Mouse (Mus musculus) colon, adult 2 months (tissue): Measurements from ENCODE around the gene Olfr552. TPM values are rescaled to one million over a fixed set of nuclear protein-coding genes. Genes with fewer than 3 reads are reported as not detected.

Source experiments
- polyA plus RNA-seq: library from polyadenylated mRNA; depleted of rRNA; stranded (reverse); fragments of >200 nt; gene quantifications from 2 replicates; pipeline ENCODE4 v1.2.3, GENCODE M21; 2012; rRNA removed

Olfr552 gene
- not detected in 2 replicates for polyA plus RNA-seq

DNA sequence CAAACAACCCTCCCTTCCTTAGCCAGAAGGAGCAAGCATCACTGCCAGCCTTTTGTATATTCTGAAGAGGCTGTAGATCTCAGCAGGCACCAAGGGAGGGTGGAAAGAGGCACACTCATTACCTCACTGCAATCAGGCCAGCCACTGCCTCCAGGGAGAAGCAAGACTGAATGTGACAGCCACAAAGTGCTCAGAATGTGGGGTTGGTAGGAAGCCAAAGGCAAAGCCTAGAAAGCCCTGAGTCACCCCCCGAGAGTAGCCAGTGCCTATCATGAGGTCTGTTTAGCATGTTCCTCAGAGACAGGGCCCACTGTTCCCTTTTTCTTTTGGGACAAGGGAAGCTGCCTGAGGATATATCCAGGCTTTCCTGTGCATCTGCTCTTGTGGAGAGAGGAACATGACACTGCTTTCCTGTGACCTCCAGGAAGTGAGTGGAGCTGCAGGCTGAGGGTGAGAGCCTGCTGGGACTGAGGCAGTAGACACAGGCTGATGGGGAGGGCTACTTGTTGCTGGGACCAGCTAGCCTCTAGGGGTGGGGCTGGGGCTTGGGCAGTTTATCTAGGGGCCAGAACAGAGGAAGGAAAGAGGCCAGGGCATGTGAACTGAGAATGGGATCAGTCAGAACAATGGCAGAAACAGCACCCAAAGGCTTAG is at the start of gene Olfr552:
Olfr552 (plus strand) TSS at position 393 of the 654 bp plus-strand sequence.

DNA sequence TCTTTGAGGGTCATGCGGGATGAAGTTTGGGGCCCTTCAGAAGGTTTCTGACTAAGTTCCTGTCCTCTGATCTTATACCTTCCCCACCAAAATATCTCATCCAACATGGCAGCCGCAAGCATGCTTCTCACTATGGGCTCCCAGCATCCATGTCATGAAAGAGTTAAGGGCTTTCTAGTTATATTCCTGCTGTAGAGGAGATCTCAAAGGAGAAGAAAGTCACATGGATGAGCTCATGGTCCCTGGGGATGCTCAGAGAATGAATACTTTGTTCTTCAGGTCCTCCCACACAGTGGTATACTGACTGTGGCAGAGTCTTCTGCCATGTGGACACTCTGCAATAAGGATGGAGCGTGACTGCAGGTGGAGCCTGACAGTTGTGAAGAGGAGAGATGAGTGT is 48.0 kb upstream of the Olfr552 start, which contains the start of gene Olfr549:
Olfr549 (plus strand) TSS at position 301 of the 400 bp plus-strand sequence.

DNA sequence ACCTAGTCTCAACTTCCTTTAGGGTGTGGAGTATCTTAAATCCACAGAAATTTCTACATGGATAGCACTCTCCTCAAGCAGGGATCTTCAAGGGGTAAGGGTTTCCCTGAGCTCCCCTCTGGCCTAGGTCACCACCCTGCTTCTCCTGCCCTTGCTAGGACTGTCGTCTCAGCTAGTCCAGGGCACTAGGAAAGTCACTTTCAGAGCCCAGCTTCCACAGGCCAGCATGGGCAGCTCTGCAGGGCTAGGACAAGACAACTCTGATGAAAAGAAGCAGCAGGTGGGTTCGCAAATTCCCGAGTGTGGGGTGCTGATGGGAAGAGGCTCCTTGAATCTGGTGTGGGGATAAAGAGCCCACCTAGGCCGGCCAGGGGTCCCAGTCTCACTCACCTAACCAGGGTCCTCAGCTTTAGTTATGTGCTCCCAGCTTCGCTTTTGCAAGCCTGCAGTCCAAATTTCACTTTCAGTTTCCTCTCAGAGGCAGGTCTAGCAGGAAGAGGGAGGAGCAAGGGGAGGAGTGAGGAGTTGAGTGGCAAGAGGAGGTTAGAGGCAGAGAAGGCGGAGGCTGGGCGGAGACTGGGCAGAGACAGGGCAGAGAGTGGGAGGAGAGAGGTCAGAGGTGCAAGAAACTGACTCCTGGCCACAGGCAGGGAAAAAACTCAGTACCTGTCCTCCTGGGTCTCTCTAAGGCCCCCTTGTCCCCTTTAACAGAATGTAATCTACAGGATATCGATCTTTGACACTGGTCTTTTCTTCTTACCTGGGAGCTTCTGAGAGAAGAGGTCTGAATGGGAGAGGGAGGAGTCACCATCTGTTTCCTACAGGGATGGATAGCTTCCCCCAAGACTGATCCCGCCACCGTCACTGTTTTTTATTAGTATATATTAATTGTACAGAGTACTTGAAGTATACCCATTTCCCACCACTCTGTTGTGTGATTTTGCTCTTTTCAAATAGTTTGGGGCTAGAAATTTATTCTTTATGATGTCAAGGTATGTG is 32.3 kb upstream of the Olfr552 start, which contains the start of gene Trim21:
Trim21 (minus strand) TSS at position 488 of the 999 bp plus-strand sequence.

DNA sequence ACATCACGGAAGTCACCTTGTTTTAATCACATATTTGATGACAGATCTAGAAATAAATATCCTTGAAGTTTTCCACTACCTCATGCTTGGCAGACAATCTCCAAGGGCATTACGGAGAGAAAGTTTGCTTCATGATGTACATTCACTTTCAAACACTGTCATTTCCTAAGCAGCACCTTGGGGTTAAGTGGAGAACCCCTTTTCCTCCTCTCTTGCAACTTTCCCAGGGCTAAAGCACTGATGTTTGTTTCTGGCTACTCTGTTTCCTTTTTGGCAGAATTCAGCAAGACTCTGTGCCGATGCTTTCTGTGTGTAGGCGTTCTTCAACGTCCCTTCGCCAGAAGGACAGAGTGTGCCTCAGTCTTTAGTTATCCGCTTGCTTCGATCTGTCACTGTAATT is 26.4 kb upstream of the Olfr552 start, which contains the start of gene Olfr550:
Olfr550 (plus strand) TSS at position 301 of the 400 bp plus-strand sequence.

DNA sequence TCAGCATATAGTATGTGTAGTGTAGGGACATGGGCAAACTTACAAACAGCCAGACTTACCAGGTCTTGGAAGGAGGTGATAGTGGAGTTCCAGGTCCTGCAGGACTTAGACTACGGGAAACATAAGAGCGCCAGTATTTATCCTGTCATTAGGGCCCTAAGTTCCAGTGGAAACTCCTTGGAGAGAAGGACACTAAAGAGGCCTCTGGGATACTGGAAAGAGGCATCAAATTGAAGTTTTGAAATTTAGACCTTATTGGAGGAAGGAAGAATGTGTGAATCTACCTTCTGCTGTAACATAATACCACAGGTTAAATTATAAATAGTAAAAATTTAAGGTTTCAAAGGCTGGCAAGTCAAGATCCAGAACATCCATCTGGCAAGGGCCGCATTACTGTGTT is 5.8 kb upstream of the Olfr552 start, which contains the start of gene Olfr551:
Olfr551 (minus strand) TSS at position 101 of the 400 bp plus-strand sequence.

DNA sequence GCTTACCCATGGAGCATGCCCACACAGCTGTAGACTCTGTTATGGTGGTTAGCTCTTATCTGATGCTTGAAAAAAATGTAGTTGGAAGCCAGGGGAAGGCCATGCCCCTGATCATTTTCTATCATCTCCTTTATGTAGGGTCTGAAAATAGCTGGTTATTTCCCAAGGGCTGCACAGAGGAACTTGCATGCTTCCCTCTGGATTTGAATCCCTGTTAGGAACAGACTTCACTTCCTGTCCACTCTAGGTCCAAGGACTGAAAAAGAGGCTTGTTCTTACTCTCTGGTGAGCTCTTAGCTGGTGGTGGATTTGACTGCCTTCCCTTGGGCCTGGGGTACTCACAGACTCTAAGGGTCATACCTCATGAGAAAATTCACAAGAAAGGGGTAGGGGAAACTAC is 20.5 kb downstream of the Olfr552 start, which contains the start of gene Olfr553:
Olfr553 (minus strand) TSS at position 101 of the 400 bp plus-strand sequence.

DNA sequence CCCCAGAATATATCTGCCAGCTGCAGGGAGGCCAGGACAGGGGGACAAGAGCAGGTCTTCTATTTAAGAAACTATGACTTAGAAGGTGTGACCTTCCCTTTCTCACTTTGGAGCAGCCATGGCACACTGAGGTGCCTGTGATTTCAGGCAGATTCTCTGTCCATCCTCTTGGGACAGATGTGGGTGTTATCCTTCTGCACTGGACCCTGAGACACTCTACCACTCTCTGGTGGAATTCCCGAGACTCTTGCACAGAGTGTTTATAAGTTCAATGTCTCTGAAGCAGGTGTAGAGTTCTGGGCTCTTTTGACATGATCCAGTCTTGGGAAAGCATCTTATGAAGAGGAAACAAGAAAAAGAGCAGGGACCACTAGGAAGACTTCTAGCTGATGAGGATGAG is 40.6 kb downstream of the Olfr552 start, which contains the start of gene Olfr554:
Olfr554 (plus strand) TSS at position 301 of the 400 bp plus-strand sequence.

Other genes with a start within 250 kb of the Olfr552 start
- 6.2 and 7.1 TPM in 2 replicates for gene Rrm1, start 156.1 kb upstream of the Olfr552 start, polyA plus RNA-seq
- not detected in 2 replicates for gene Olfr543, start 116.1 kb upstream of the Olfr552 start, polyA plus RNA-seq
- gene Olfr544, start 109.5 kb upstream of the Olfr552 start, polyA plus RNA-seq, result not detected in 2 replicates
- gene Olfr545, start 98.2 kb upstream of the Olfr552 start, polyA plus RNA-seq, result not detected in 2 replicates
- gene Olfr547, start 63.0 kb upstream of the Olfr552 start, polyA plus RNA-seq, result not detected in 2 replicates
- not detected in 2 replicates for gene Olfr548-ps1, start 56.9 kb upstream of the Olfr552 start, polyA plus RNA-seq
- not detected in 2 replicates for gene Olfr549, start 47.9 kb upstream of the Olfr552 start, polyA plus RNA-seq
- 3.3 and 3.5 TPM in 2 replicates for gene Trim21, start 32.3 kb upstream of the Olfr552 start, polyA plus RNA-seq
- gene Olfr550, start 26.3 kb upstream of the Olfr552 start, polyA plus RNA-seq, result 0.32 TPM in 1 of 2 replicates, not detected in the other
- not detected in 2 replicates for gene Olfr551, start 5.9 kb upstream of the Olfr552 start, polyA plus RNA-seq
- gene Olfr553, start 20.4 kb downstream of the Olfr552 start, polyA plus RNA-seq, result not detected in 2 replicates
- not detected in 2 replicates for gene Olfr554, start 40.7 kb downstream of the Olfr552 start, polyA plus RNA-seq
- not detected in 2 replicates for gene Olfr555, start 61.1 kb downstream of the Olfr552 start, polyA plus RNA-seq
- gene Olfr556, start 67.1 kb downstream of the Olfr552 start, polyA plus RNA-seq, result not detected in 2 replicates
- 10.8 and 13.9 TPM in 2 replicates for gene Trim68, start 89.6 kb downstream of the Olfr552 start, polyA plus RNA-seq
- gene Olfr557, start 98.1 kb downstream of the Olfr552 start, polyA plus RNA-seq, result not detected in 2 replicates
- 0.90 and 1.6 TPM in 2 replicates for gene Olfr558, start 104.4 kb downstream of the Olfr552 start, polyA plus RNA-seq
- gene Olfr33, start 121.3 kb downstream of the Olfr552 start, polyA plus RNA-seq, result 0.12 and 0.20 TPM in 2 replicates
- gene Olfr559, start 129.7 kb downstream of the Olfr552 start, polyA plus RNA-seq, result not detected in 2 replicates
- 0.14 and 0.16 TPM in 2 replicates for gene Olfr560, start 161.6 kb downstream of the Olfr552 start, polyA plus RNA-seq
- 7.7 and 9.7 TPM in 2 replicates for gene Olfr78, start 161.7 kb downstream of the Olfr552 start, polyA plus RNA-seq
- not detected in 2 replicates for gene Olfr561, start 173.5 kb downstream of the Olfr552 start, polyA plus RNA-seq
- not detected in 2 replicates for gene Olfr564, start 205.7 kb downstream of the Olfr552 start, polyA plus RNA-seq